Mouse (Mus musculus) monocyte, adult 59 days (primary cell): Measurements from ENCODE around the gene Nell2. TPM values are rescaled to one million over a fixed set of nuclear protein-coding genes. Genes with fewer than 3 reads are reported as not detected.

ENCODE experiments used
- total RNA-seq, 2 experiments: library from RNA; stranded (reverse); gene quantifications; one replicate each; pipeline ENCODE4 v1.2.4; 2023

Gene Nell2
- not detected for total RNA-seq

GRCm38 (mm10) chr15:95527948-95528861 is at the start of gene Nell2:
TSS of gene Nell2 (minus strand) at chr15:95528559.

Other genes starting within 250 kb of the Nell2 start
- gene Dbx2, start 127.4 kb upstream of the Nell2 start, total RNA-seq, result not detected